Mouse (Mus musculus) layer of hippocampus, postnatal 25 days (tissue): Measurements from ENCODE around the gene Card19. TPM values are rescaled to one million over a fixed set of nuclear protein-coding genes. Genes with fewer than 3 reads are reported as not detected.

Experiments used
- DNase-seq, 2 experiments: peaks; one replicate each; pipeline ENCODE4 v3.0.0; 2022; ENCODE audit warnings: mixed read lengths in 2 of 2, low spot score in 1 of 2; ENCODE audit errors: extremely low spot score in 1 of 2
- total RNA-seq, 2 experiments: library from RNA; stranded (reverse); gene quantifications; 2 replicates each; pipeline ENCODE4 v1.2.3; 2021

Gene Card19
- total RNA-seq, 2 experiments from 2014 or later: 14.7 to 16.2 TPM

- DNase-seq: no peak
Observed at GRCm38 (mm10) chr13:49233792-49234572, 18.1 kb upstream of the Card19 start.

- DNase-seq: no peak
Observed at GRCm38 (mm10) chr13:49225633-49226032, 9.8 kb upstream of the Card19 start.

- DNase-seq: no peak
Observed at GRCm38 (mm10) chr13:49225159-49225558, 9.3 kb upstream of the Card19 start.

- no peak for DNase-seq
Observed at GRCm38 (mm10) chr13:49224729-49225128, 8.9 kb upstream of the Card19 start.

- DNase-seq: no peak
Observed at GRCm38 (mm10) chr13:49224314-49224713, 8.5 kb upstream of the Card19 start.

GRCm38 (mm10) chr13:49220912-49221311 lies 5.1 kb upstream of the Card19 start:
- no peak for DNase-seq

- DNase-seq: no peak
Observed at GRCm38 (mm10) chr13:49219367-49219766, 3.5 kb upstream of the Card19 start.

- no peak for DNase-seq
Observed at GRCm38 (mm10) chr13:49218651-49219050, 2.8 kb upstream of the Card19 start.

- no peak for DNase-seq
Observed at GRCm38 (mm10) chr13:49216808-49217561, 1.1 kb upstream of the Card19 start.

- no peak for DNase-seq
Observed at GRCm38 (mm10) chr13:49216220-49216552, 349 bp upstream of the Card19 start.

GRCm38 (mm10) chr13:49215128-49215503 lies 721 bp downstream of the Card19 start:
- DNase-seq: no peak

GRCm38 (mm10) chr13:49214454-49214853 lies 1.4 kb downstream of the Card19 start:
- DNase-seq: no peak

GRCm38 (mm10) chr13:49213531-49213932 lies 2.3 kb downstream of the Card19 start:
- no peak for DNase-seq

GRCm38 (mm10) chr13:49212711-49213500 lies 2.9 kb downstream of the Card19 start:
- no peak for DNase-seq

- DNase-seq: no peak
Observed at GRCm38 (mm10) chr13:49209306-49209705, 6.5 kb downstream of the Card19 start.

- DNase-seq: no peak
Observed at GRCm38 (mm10) chr13:49206341-49206740, 9.5 kb downstream of the Card19 start.

- DNase-seq: peak; percentile 83 to 94
Observed at GRCm38 (mm10) chr13:49205381-49205998, 10.3 kb downstream of the Card19 start.

GRCm38 (mm10) chr13:49202556-49202955 lies 13.3 kb downstream of the Card19 start:
- no peak for DNase-seq

GRCm38 (mm10) chr13:49200688-49201087 lies 15.1 kb downstream of the Card19 start:
- DNase-seq: no peak

- no peak for DNase-seq
Observed at GRCm38 (mm10) chr13:49199891-49200290, 15.9 kb downstream of the Card19 start.

- no peak for DNase-seq
Observed at GRCm38 (mm10) chr13:49198734-49199133, 17.1 kb downstream of the Card19 start.
